Mouse (Mus musculus): ENCODE measurements around the gene Golt1a.

GRCm38 (mm10) chr1:133347226-133347625, 37.6 kb downstream of the Golt1a start:
- TF ChIP-seq CTCF (conservative IDR thresholded peaks at IDR 0.05; ENCODE audit: low read length): no peak
- TF ChIP-seq POU5F1 (IDR thresholded peaks at IDR 0.05; ENCODE audit: borderline replicate concordance, low read length): no peak
